Mouse (Mus musculus) inflammation-experienced regulatory T-cells, adult 6 months (primary cell): ENCODE data around the gene Kcna10. TPM values are rescaled to one million over a fixed set of nuclear protein-coding genes. Genes with fewer than 3 reads are reported as not detected.

Experiments
- polyA plus RNA-seq, 3 experiments: library from polyadenylated mRNA; unstranded; fragments of 100-300 nt; shearing (Covaris generic); gene quantifications; one replicate each; pipeline ENCODE4 v1.2.1; 2017

Kcna10 gene
- polyA plus RNA-seq, 3 experiments from 2014 or later: not detected

Other genes with a start within 250 kb of the Kcna10 start
- gene Kcna3, start 146.9 kb upstream of the Kcna10 start, polyA plus RNA-seq: 10 to 100 TPM in 2 of 3 experiments, 1 to 10 TPM in 1; 9.4 to 18.5 (median 14.0) TPM
- gene Kcna2, start 81.9 kb upstream of the Kcna10 start, polyA plus RNA-seq: under 1 TPM; 0.06 to 0.38 (median 0.28) TPM
- under 1 TPM in 1 of 3 experiments, not detected in 2; 0.49 TPM for gene Cym, start 38.7 kb downstream of the Kcna10 start, polyA plus RNA-seq
- under 1 TPM in 1 of 3 experiments, not detected in 2; 0.31 TPM for gene A630076J17Rik, start 47.6 kb downstream of the Kcna10 start, polyA plus RNA-seq
- gene Prok1, start 56.7 kb downstream of the Kcna10 start, polyA plus RNA-seq: under 1 TPM in 2 of 3 experiments, not detected in 1; 0.25 to 0.40 TPM
- 100 to 1,000 TPM; 181 to 254 (median 184) TPM for gene Lamtor5, start 95.8 kb downstream of the Kcna10 start, polyA plus RNA-seq
- gene Slc16a4, start 108.2 kb downstream of the Kcna10 start, polyA plus RNA-seq: 1 to 10 TPM; 1.5 to 1.9 (median 1.6) TPM
- gene Rbm15, start 150.6 kb downstream of the Kcna10 start, polyA plus RNA-seq: 10 to 100 TPM; 14.5 to 20.3 (median 18.8) TPM